ENCODE assay signal across 24 mouse cellular contexts in the genomic region with DNA sequence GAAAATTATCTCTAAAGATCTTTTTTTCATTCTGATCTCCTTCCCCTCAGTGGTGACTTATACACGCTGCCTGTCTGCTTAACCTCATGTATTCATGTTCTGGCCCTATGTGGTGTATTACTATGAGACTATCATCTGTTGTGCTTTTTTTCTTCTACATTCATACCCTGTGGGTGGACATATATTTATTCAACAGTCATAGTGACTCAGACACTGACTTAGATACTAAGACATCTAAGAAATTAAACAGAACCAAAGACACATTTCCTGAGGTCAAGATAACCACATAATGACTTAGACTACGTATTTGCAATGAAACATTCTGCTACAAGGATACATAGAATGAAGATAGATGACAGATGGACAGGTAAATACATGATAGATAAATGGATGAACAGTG.
DNase-seq lines count a peak whose midpoint lies in the region; ATAC-seq and TF ChIP-seq lines count a peak whose summit lies in the region.
"Had no signal": no experiment of that assay in that cellular context is flagged by ENCODE, and none has a peak within 500 bp of the region (broad histone marks: within the 10 kb centered on the region; RNA-seq: fewer than 3 reads in every experiment).

No protein-coding gene starts in this region.

- no peak overlapping the region for H3K4me3 ChIP-seq in C2C12 (ENCODE audit: insufficient read depth, poor library complexity, severe bottlenecking)
- H3K4me3 ChIP-seq in embryonic fibroblast, embryonic 13.5 days (ENCODE audit: insufficient read depth, low read length) = no peak overlapping the region
- H3K4me3 ChIP-seq: embryonic facial prominence, embryonic 13.5 days; embryonic facial prominence, embryonic 15.5 days; forebrain, embryonic 13.5 days; forebrain, embryonic 15.5 days had no signal

- no peaks in the 10 kb centered on the region for H3K36me3 ChIP-seq in C2C12 (ENCODE audit: control insufficient read depth, insufficient read depth)
- H3K36me3 ChIP-seq: embryonic facial prominence, embryonic 13.5 days; embryonic facial prominence, embryonic 15.5 days; forebrain, embryonic 15.5 days had no signal

- no peak for DNase-seq in frontal cortex, postnatal 14 days (ENCODE audit: low spot score in 2 of 2)
- no peak for DNase-seq in cerebellum, postnatal 10 days
- no peak for DNase-seq in cerebellum, adult 9-11 months
- DNase-seq: adrenal gland, adult 8-10 months; adrenal gland, postnatal 14 days; adrenal gland, postnatal 36 days; B cell, adult 2 months; cerebellum, adult 11 months; cerebellum, adult 18-20 months; cerebellum, adult 8-10 months; cerebellum, postnatal 14 days; cerebellum, postnatal 36 days; embryo, embryonic 11 days; forebrain, postnatal 0 days had no signal

- H3K4me1 ChIP-seq in embryonic fibroblast, embryonic 13.5 days (ENCODE audit: control insufficient read depth, insufficient read depth, low read length) = peaks cover 2% of the 10 kb centered on the region; the same call in 1 of the 2 replicates
- H3K4me1 ChIP-seq: embryonic facial prominence, embryonic 13.5 days; embryonic facial prominence, embryonic 15.5 days; forebrain, embryonic 13.5 days; forebrain, embryonic 15.5 days had no signal

- H3K27ac ChIP-seq in embryonic fibroblast, embryonic 13.5 days (ENCODE audit: insufficient read depth, low read length) = peak overlapping the region; percentile 85
- H3K27ac ChIP-seq: embryonic facial prominence, embryonic 13.5 days; embryonic facial prominence, embryonic 15.5 days; forebrain, embryonic 13.5 days; forebrain, embryonic 15.5 days had no signal

- ATAC-seq in frontal cortex, adult (ENCODE audit: low TSS enrichment) = peak; percentile 83
- no peak for ATAC-seq in cerebellum, adult (ENCODE audit: insufficient number of reproducible peaks, low FRiP score, low TSS enrichment)
- ATAC-seq: activated CD4-positive, CD25-positive, alpha-beta regulatory T cell, adult 4 months; forebrain, embryonic 13.5 days; forebrain, embryonic 15.5 days; forebrain, postnatal 0 days; Patski had no signal

- H3K79me2 ChIP-seq in C2C12 (ENCODE audit: control insufficient read depth, insufficient read depth) = no peaks in the 10 kb centered on the region

- TF ChIP-seq CTCF in C2C12 (IDR thresholded peaks at IDR 0.05; ENCODE audit: control insufficient read depth, insufficient read depth, insufficient read length) = no peak
- no peak for TF ChIP-seq CTCF in embryonic fibroblast, embryonic 13.5 days (IDR thresholded peaks at IDR 0.05; ENCODE audit: borderline replicate concordance, insufficient read depth, low read length)

- no peak for TF ChIP-seq POLR2A in embryonic fibroblast, embryonic 13.5 days (IDR thresholded peaks at IDR 0.05; ENCODE audit: low read depth, low read length)

- no peaks in the 10 kb centered on the region for H3K79me3 ChIP-seq in C2C12 (ENCODE audit: low read depth)

- no peak overlapping the region for H3ac ChIP-seq in C2C12 (ENCODE audit: control insufficient read depth, insufficient read length, low read depth)

- H3K27me3 ChIP-seq in C2C12 (ENCODE audit: control insufficient read depth, insufficient read depth, insufficient read length) = no peaks in the 10 kb centered on the region
- H3K27me3 ChIP-seq: embryonic facial prominence, embryonic 13.5 days; embryonic facial prominence, embryonic 15.5 days; forebrain, embryonic 13.5 days; forebrain, embryonic 15.5 days; Patski had no signal

TF ChIP-seq in C2C12, 6 proteins besides CTCF, POLR2A, EP300 and RAD21:
- TF ChIP-seq FOSL1 (IDR thresholded peaks at IDR 0.05; ENCODE audit: insufficient read depth, low read length, poor library complexity, severe bottlenecking) (peak; percentile 80), USF1 (IDR thresholded peaks at IDR 0.05; ENCODE audit: low read depth) (no peak)
